Mouse (Mus musculus) spleen, adult 12 weeks (tissue): Measurements from ENCODE around the gene Clcn3.

Experiments used
- DNase-seq: peaks from one replicate; pipeline ENCODE4 v3.0.0; 2022; ENCODE audit warnings: low spot score

The Clcn3 gene

DNA sequence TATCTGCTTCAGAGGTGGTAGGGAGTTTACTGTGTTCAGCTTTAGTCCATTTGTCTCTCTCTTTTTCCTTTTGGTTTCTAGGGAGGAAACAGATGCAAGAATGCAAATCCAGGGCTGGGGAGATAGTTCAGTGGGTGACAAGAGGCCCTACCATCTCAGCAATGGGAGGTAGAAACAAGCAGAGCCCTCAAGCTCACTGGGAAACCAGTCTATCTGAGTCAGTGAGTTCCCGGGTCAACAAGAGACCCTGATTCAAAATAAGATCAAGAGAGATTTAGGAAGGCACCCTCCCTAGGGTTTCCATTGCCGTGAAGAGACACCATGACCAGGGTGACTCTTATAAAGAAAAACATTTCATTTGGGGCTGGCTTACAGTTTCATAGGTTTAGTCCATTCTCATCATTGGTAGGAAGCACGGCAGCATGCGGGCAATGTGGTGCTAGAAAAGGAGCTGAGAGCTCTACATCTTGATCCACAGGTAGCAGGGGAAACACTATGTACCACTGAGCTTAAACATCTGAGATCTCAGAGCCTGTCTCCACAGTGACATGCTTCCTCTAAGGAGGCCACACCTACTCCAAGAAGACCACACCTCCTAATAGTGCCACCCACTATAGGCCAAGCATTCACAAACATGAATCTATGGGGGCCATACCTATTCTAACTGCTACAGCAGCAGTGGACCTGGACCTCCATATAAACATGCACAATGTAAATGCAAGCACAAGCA lies 114.7 kb downstream of the Clcn3 start:
- no peak for DNase-seq

DNA sequence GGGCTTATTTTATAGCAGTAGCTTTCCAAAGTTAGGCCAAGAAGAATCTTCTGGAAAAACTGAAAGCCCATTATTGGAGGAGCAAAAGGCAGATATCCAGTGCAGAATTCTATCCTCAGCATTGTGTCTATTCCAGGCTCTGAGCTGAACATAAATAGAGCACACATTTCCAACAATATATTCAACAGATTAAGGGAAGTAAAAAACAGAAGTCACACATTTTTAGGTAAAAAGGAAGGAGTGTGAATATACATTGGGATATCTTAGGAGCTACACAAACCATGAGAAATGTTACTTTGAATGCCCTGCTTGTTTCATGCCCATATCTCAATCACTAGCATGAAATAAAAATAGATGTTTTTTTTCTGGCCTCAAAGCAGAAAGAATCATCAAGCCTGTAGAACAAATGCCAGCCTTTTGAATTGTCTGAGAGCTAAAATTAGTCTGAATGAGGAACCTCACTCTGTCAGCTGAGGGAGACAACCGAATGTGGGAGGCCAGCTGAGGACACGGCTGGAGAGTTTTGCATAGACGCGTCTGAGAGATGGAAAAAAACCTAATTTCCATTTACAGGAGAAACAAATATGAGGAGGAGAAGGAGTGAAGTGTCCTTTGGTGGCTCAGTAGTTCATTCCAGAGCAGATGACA lies 115.5 kb downstream of the Clcn3 start:
- DNase-seq, result no peak

DNA sequence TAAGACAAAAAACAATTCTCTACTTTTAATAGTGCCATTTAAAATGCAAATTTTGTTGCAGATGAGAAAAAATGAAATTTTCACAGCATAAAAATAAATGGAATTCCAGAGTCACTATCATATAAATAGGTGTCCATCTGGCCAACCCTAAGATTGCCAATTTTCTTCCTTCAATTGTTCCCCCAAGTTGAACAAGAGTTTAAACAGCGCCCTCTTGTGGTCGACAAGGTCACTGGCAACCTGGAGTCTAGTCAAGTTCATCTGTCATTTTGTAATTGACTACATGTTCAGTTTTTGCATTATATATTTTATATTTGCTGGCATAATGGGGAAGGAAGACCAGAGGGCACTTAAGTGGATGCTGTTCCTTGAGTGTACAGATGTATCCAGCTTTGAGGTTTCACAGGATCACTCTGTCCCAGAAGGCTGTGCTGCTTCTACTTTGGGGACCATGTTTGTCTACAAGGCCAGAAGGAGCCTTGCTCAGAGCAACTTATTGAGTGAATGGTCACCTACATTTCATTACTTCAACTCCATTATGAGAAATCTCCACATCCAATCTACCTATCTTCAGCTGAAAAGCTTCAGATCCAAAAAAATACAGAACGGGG lies 117.5 kb downstream of the Clcn3 start:
- DNase-seq, result no peak

DNA sequence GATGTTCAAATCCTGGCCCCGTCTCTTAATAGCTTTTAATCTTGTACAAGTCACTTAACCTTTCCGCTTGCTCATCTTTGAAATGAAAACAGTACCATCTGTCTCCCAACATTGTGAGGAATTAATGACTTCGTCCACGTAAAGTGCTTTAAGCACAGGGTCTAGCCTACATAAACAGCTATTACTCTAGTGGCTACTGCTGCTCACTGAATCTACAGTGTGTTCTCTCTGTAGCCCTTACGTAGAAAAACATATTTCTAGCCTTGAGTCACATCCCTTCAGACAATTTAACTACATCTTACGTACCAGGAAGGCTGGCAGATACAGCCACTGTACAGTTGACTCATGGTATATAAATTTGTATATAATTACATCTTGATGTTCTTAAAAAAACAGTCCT lies 118.2 kb downstream of the Clcn3 start:
- no peak for DNase-seq

DNA sequence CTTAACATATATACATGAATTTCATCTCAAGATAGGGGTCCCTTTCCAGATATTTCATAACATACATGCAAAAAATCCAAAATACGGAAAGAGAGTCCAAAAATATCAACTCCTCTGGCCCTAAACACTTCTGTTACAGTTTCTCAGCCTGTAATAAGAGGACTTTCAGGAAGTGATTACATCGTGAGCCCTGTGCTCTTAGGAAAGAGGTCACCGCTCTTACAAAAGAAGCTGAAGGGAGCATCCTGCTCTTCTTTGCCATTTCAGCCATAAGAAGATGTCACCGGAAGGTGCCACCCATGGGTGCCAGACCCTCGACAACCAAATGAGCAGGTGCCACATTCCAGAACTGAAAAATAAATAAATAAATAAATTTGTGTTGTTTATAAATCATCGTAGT lies 121.3 kb downstream of the Clcn3 start:
- no peak for DNase-seq

DNA sequence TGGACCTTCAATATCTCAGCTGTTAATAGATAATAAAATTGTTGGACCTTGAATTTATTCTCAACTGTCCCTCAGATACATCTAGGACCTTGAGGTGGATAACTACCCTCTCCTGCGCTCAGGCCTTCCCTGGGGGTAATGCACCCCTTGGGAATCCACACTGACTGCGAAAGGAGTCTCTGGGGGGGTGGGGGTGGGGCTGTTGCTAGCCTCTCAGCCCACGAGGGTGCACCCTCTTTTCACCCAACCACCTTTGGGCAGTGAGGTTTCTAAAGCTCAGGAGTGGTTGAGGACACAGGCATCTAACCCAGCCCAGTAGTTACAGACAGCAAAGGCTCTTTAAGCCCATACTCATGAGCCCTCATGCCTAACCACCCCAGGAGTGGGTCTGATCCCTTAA lies 122.4 kb downstream of the Clcn3 start:
- DNase-seq, result no peak
